Mouse (Mus musculus): ENCODE results near the gene Pdss2. TPM values are rescaled to one million over a fixed set of nuclear protein-coding genes. Genes with fewer than 3 reads are reported as not detected.

Pdss2 gene
- 15.1 and 16.0 TPM in 2 replicates for polyA plus RNA-seq (2014; fragmentation: Nextera tagmentation; extraction: Ambion mirVana)

GRCm38 (mm10) chr10:43220910-43221625 lies at the start of gene Pdss2:
Gene Pdss2 (plus strand): TSS chr10:43221486.
- ATAC-seq (replicated peaks; ENCODE audit: low FRiP score): peak; percentile 96
- H3K4me2 ChIP-seq (ENCODE audit: low read depth, low read length, severe bottlenecking): peak within 1 kb of the TSS; percentile 91
- peak; percentile 94 for DNase-seq (ENCODE audit: low spot score)
- H3K27ac ChIP-seq (ENCODE audit: low read depth, low read length): peak within 1 kb of the TSS; percentile 70
- peak within 1 kb of the TSS; percentile 96 for H3K9ac ChIP-seq (ENCODE audit: low read length)
- WGBS: under 1% methylated on average over 50 of the region's 50 CpGs
- H3K4me1 ChIP-seq (replicated peaks; ENCODE audit: control insufficient read depth, insufficient read depth, low read length): no peaks in the 10 kb centered on the region
- no peaks in the 10 kb centered on the region for H3K36me3 ChIP-seq (ENCODE audit: control insufficient read depth, insufficient read depth, low read length)
- peak within 1 kb of the TSS; percentile 88 for H3K4me3 ChIP-seq (ENCODE audit: low read depth, low read length)
- H3K9me3 ChIP-seq (ENCODE audit: control insufficient read depth, low read length): no peaks in the 10 kb centered on the region
- no peaks in the 10 kb centered on the region for H3K27me3 ChIP-seq (ENCODE audit: control insufficient read depth, insufficient read depth, low read length)

GRCm38 (mm10) chr10:43172066-43172465 lies 49.2 kb upstream of the Pdss2 start:
- Histone ChIP-seq H3K9me3 (ENCODE audit: control insufficient read depth, low read length) (no peaks in the 10 kb centered on the region), H3K4me1 (replicated peaks; ENCODE audit: control insufficient read depth, insufficient read depth, low read length) (peaks cover 8% of the 10 kb centered on the region; the same call in 1 of the 2 replicates), H3K27ac (ENCODE audit: low read depth, low read length) (no peak overlapping the region), H3K4me3 (ENCODE audit: low read depth, low read length) (peak overlapping the region; percentile 87), H3K27me3 (ENCODE audit: control insufficient read depth, insufficient read depth, low read length) (peaks cover 10% of the 10 kb centered on the region), H3K9ac (ENCODE audit: low read length) (peak overlapping the region; percentile 20; the same call in 1 of the 2 replicates), H3K36me3 (ENCODE audit: control insufficient read depth, insufficient read depth, low read length) (no peaks in the 10 kb centered on the region), H3K4me2 (ENCODE audit: low read depth, low read length, severe bottlenecking) (peak overlapping the region; percentile 93)
- ATAC-seq (replicated peaks; ENCODE audit: low FRiP score) (no peak), DNase-seq (ENCODE audit: low spot score) (no peak)
- 4% methylated on average over 7 of the region's 7 CpGs for WGBS

- H3K4me1 ChIP-seq (replicated peaks; ENCODE audit: control insufficient read depth, insufficient read depth, low read length): peaks cover 8% of the 10 kb centered on the region; the same call in 1 of the 2 replicates
- H3K27me3 ChIP-seq (ENCODE audit: control insufficient read depth, insufficient read depth, low read length): peaks cover 10% of the 10 kb centered on the region
Observed at GRCm38 (mm10) chr10:43172554-43172953, 48.7 kb upstream of the Pdss2 start.

GRCm38 (mm10) chr10:43173141-43173827 lies 48.0 kb upstream of the Pdss2 start:
- WGBS: under 1% methylated on average over 52 of the region's 53 CpGs
- Histone ChIP-seq H3K27ac (ENCODE audit: low read depth, low read length) (peak overlapping the region; percentile 75), H3K4me2 (ENCODE audit: low read depth, low read length, severe bottlenecking) (peak overlapping the region; percentile 93), H3K36me3 (ENCODE audit: control insufficient read depth, insufficient read depth, low read length) (no peaks in the 10 kb centered on the region), H3K4me3 (ENCODE audit: low read depth, low read length) (peak overlapping the region; percentile 87), H3K27me3 (ENCODE audit: control insufficient read depth, insufficient read depth, low read length) (peaks cover 10% of the 10 kb centered on the region), H3K4me1 (replicated peaks; ENCODE audit: control insufficient read depth, insufficient read depth, low read length) (peaks cover 8% of the 10 kb centered on the region; the same call in 1 of the 2 replicates), H3K9ac (ENCODE audit: low read length) (peak overlapping the region; percentile 87), H3K9me3 (ENCODE audit: control insufficient read depth, low read length) (no peaks in the 10 kb centered on the region)
- peak; percentile 85 for DNase-seq (ENCODE audit: low spot score)
- peak; percentile 64 for ATAC-seq (replicated peaks; ENCODE audit: low FRiP score)

More at GRCm38 (mm10) chr10:43172554-43172953, 48.7 kb upstream of the Pdss2 start:
- ATAC-seq (replicated peaks; ENCODE audit: low FRiP score): no peak
- WGBS: 4% methylated on average over 8 of the region's 8 CpGs
- H3K4me3 ChIP-seq (ENCODE audit: low read depth, low read length): peak overlapping the region; percentile 87
- no peak overlapping the region for H3K27ac ChIP-seq (ENCODE audit: low read depth, low read length)
- no peaks in the 10 kb centered on the region for H3K9me3 ChIP-seq (ENCODE audit: control insufficient read depth, low read length)
- no peak for DNase-seq (ENCODE audit: low spot score)
- peak overlapping the region; percentile 93 for H3K4me2 ChIP-seq (ENCODE audit: low read depth, low read length, severe bottlenecking)
- H3K36me3 ChIP-seq (ENCODE audit: control insufficient read depth, insufficient read depth, low read length): no peaks in the 10 kb centered on the region
- H3K9ac ChIP-seq (ENCODE audit: low read length): no peak overlapping the region; the same call in 1 of the 2 replicates

GRCm38 (mm10) chr10:43173828-43174325 lies 47.4 kb upstream of the Pdss2 start:
- Histone ChIP-seq H3K27ac (ENCODE audit: low read depth, low read length) (peak overlapping the region; percentile 75), H3K4me1 (replicated peaks; ENCODE audit: control insufficient read depth, insufficient read depth, low read length) (peaks cover 8% of the 10 kb centered on the region; the same call in 1 of the 2 replicates), H3K9me3 (ENCODE audit: control insufficient read depth, low read length) (no peaks in the 10 kb centered on the region), H3K4me3 (ENCODE audit: low read depth, low read length) (peak overlapping the region; percentile 87), H3K9ac (ENCODE audit: low read length) (peak overlapping the region; percentile 87), H3K36me3 (ENCODE audit: control insufficient read depth, insufficient read depth, low read length) (no peaks in the 10 kb centered on the region), H3K4me2 (ENCODE audit: low read depth, low read length, severe bottlenecking) (peak overlapping the region; percentile 93), H3K27me3 (ENCODE audit: control insufficient read depth, insufficient read depth, low read length) (peaks cover 10% of the 10 kb centered on the region)
- DNase-seq (ENCODE audit: low spot score) (peak; percentile 83), ATAC-seq (replicated peaks; ENCODE audit: low FRiP score) (peak; percentile 53; the same call in 1 of the 2 replicates)
- under 1% methylated on average over 25 of the region's 38 CpGs for WGBS

GRCm38 (mm10) chr10:43174326-43175155 lies 46.7 kb upstream of the Pdss2 start, which contains the start of the genes Sobp and 9030612E09Rik:
Gene Sobp (minus strand): TSS chr10:43174530.
Gene 9030612E09Rik (plus strand): TSS chr10:43174704.
- H3K4me2 ChIP-seq (ENCODE audit: low read depth, low read length, severe bottlenecking): peak within 1 kb of the TSS; percentile 93
- no peaks in the 10 kb centered on the region for H3K36me3 ChIP-seq (ENCODE audit: control insufficient read depth, insufficient read depth, low read length)
- H3K9ac ChIP-seq (ENCODE audit: low read length): peak within 1 kb of the TSS; percentile 87
- H3K27ac ChIP-seq (ENCODE audit: low read depth, low read length): peak within 1 kb of the TSS; percentile 75
- H3K4me3 ChIP-seq (ENCODE audit: low read depth, low read length): peak within 1 kb of the TSS; percentile 87
- peaks cover 8% of the 10 kb centered on the region; the same call in 1 of the 2 replicates for H3K4me1 ChIP-seq (replicated peaks; ENCODE audit: control insufficient read depth, insufficient read depth, low read length)
- ATAC-seq (replicated peaks; ENCODE audit: low FRiP score) (peak; percentile 78), DNase-seq (ENCODE audit: low spot score) (peak; percentile 89)
- no peaks in the 10 kb centered on the region for H3K9me3 ChIP-seq (ENCODE audit: control insufficient read depth, low read length)
- under 1% methylated on average over 68 of the region's 91 CpGs for WGBS
- peaks cover 10% of the 10 kb centered on the region for H3K27me3 ChIP-seq (ENCODE audit: control insufficient read depth, insufficient read depth, low read length)

GRCm38 (mm10) chr10:43175156-43175601 lies 46.1 kb upstream of the Pdss2 start:
- Histone ChIP-seq H3K4me1 (replicated peaks; ENCODE audit: control insufficient read depth, insufficient read depth, low read length) (peaks cover 8% of the 10 kb centered on the region; the same call in 1 of the 2 replicates), H3K4me2 (ENCODE audit: low read depth, low read length, severe bottlenecking) (peak overlapping the region; percentile 93), H3K9ac (ENCODE audit: low read length) (peak overlapping the region; percentile 87), H3K4me3 (ENCODE audit: low read depth, low read length) (peak overlapping the region; percentile 87), H3K36me3 (ENCODE audit: control insufficient read depth, insufficient read depth, low read length) (no peaks in the 10 kb centered on the region), H3K27ac (ENCODE audit: low read depth, low read length) (no peak overlapping the region), H3K27me3 (ENCODE audit: control insufficient read depth, insufficient read depth, low read length) (peaks cover 10% of the 10 kb centered on the region), H3K9me3 (ENCODE audit: control insufficient read depth, low read length) (no peaks in the 10 kb centered on the region)
- ATAC-seq (replicated peaks; ENCODE audit: low FRiP score) (peak; percentile 25), DNase-seq (ENCODE audit: low spot score) (peak; percentile 63)
- under 1% methylated on average over 18 of the region's 18 CpGs for WGBS
